Mouse (Mus musculus) gastrocnemius, adult 18-20 months (tissue): Measurements from ENCODE around the gene Gm43720. TPM values are rescaled to one million over a fixed set of nuclear protein-coding genes. Genes with fewer than 3 reads are reported as not detected.
A peak's percentile ranks its signal among the peaks of the same experiment; 100 is the strongest.

Experiments used
- DNase-seq: peaks from one replicate; pipeline ENCODE4 v3.0.0; 2021; ENCODE audit warnings: low spot score
- long read RNA-seq, 2 experiments: library from polyadenylated mRNA; stranded (forward); transcript quantifications; one replicate each; pipeline ENCODE4 v2.0.0; 2021
- total RNA-seq, 2 experiments: library from RNA; stranded (reverse); gene quantifications; 2 replicates each; pipeline ENCODE4 v1.2.3; 2021

The Gm43720 gene
- not detected for total RNA-seq
- long read RNA-seq, experiment 1 = 0 reads
- long read RNA-seq, experiment 2 = 0 reads

GRCm38 (mm10) chr5:138279585-138280424 lies at the start of gene Gm43720, which contains the start of the genes Gpc2 and Stag3:
TSS of gene Gm43720 (minus strand) at chr5:138279958.
TSS of gene Gpc2 (minus strand) at chr5:138280005.
TSS of gene Stag3 (plus strand) at chr5:138280240.
- peak; percentile 63 for DNase-seq

DNA sequence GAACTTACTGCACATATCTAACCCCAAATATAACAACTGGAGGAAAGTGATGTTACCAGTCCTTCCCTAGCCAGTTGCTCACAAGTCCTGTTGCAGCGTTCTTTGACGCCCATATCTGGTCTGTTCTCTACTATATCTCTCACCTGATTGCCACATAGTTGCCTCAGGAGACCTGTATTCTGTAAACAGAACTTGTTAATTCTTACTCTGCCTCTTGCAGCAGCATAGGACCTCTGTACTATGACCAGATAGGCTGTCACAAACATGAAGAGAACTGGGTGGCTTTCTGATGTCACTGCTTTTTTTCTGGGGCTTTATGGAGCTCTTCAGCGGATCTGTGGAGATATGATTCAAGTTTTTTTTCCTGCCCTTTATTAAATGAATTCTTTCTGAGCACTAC lies 33.0 kb upstream of the Gm43720 start:
- DNase-seq = no peak

DNA sequence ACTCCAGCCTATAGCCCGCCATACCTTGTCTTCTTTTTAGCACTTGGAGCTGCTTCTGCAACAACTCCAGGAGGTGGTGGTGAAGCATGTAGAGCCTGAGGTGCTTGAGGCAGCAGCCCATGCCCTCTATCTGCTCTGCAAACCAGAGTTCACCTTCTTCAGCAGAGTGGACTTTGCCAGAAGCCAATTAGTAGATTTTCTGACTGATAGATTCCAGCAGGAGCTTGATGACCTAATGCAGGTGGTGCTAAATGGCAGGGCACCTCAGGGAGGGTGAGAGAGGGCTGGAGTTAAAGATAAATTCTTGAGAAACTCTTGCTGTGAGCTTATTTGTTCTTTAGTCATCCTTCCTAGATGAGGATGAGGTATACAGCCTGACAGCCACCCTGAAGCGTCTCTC lies 19.9 kb upstream of the Gm43720 start:
- DNase-seq = no peak

DNA sequence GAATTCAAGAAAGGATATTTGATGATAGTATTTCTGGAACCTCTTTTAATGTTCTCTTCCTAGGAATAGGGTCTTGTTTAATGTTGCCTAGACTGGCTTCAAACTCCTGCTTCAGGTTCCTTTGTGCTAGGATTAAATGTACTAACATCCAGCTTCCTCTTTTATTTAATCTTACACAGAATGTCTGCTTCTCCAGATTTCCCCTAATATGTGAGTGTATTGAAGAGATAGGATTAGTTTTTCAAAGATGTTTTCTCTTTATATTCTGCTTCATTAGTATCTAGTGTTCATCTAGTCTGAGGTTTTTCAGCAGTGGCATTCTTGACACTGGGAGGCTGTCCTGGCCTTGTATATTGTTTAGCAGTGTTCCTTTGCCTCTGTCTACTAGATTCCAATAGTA lies 14.4 kb upstream of the Gm43720 start:
- DNase-seq = no peak

GRCm38 (mm10) chr5:138291638-138292037 lies 11.9 kb upstream of the Gm43720 start:
- DNase-seq = no peak

GRCm38 (mm10) chr5:138287861-138288260 lies 8.1 kb upstream of the Gm43720 start:
- DNase-seq = no peak

GRCm38 (mm10) chr5:138283540-138283939 lies 3.8 kb upstream of the Gm43720 start:
- no peak for DNase-seq

DNA sequence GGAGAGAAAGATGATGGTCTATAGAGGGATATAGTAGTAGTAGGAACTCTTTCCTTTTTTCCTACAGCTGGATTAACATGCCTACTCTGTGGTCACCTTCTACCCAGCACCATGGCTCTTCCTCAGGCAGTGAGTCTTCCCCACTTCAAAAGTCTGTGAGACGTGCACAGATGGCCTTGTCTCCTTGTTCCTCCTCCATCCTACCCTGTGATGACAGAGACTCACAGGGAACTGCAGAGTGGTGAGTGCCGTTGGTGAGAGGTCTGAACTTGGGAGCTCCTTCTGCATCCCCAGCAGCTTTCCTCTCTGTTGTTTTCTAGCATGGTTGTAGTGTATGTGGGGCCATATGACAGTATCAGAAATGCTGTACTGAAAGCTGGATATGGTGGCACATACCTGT lies 2.0 kb upstream of the Gm43720 start:
- DNase-seq = no peak

DNA sequence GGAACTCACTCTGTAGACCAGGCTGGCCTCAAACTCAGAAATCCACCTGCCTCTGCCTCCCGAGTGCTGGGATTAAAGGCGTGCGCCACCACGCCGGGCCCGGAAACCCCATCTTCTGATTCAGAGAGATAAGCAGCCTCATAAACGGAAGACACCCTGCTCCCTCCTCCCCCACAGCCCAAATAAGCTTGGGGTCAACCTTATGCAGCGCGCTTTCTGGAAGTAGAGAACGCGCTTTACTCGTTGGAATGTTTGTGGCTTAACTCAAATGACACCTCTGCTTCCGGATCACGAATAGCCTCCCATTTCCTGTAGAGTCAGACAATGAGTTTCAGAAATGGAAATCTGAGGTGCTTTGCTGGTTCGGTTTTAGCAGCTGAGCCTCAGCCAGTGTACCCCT lies 1.1 kb upstream of the Gm43720 start:
- no peak for DNase-seq

DNA sequence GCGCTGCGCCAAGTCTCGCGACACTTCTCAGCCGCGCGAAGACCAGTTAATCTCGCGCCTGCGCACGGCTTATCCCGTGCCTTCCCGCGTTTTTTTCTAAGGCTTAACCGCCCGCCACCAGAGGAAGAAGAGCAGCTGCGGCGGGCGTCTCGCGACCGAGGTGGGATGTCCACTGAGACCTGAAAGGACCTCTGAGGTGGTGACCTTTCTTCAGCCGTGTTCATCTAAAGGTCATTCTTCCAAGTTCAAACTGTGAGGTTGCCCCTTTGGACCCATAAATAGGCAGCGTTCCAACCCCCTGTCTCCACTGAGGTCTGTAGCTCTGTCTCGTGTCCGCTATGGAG lies 639 bp upstream of the Gm43720 start:
- DNase-seq = no peak

DNA sequence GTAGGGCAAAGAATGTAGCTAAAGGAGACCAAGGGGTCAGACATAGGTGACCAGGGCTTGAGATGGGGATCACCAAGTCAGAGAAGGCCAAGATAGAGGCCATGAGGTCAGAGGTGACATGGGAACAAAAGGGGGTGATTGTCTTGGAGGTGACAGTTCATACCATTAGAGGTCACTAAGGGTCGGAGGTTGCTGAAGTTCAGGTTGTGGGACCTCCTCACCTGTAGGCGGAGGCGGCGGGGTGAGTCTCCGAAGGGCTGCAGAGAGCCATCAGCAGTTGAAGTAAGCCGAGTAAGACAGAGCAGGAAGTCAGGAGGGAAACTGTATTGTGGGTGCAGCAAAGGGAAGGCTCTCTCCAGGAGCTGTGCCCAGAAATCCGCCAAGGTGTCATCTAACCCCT lies 1.8 kb downstream of the Gm43720 start:
- no peak for DNase-seq

DNA sequence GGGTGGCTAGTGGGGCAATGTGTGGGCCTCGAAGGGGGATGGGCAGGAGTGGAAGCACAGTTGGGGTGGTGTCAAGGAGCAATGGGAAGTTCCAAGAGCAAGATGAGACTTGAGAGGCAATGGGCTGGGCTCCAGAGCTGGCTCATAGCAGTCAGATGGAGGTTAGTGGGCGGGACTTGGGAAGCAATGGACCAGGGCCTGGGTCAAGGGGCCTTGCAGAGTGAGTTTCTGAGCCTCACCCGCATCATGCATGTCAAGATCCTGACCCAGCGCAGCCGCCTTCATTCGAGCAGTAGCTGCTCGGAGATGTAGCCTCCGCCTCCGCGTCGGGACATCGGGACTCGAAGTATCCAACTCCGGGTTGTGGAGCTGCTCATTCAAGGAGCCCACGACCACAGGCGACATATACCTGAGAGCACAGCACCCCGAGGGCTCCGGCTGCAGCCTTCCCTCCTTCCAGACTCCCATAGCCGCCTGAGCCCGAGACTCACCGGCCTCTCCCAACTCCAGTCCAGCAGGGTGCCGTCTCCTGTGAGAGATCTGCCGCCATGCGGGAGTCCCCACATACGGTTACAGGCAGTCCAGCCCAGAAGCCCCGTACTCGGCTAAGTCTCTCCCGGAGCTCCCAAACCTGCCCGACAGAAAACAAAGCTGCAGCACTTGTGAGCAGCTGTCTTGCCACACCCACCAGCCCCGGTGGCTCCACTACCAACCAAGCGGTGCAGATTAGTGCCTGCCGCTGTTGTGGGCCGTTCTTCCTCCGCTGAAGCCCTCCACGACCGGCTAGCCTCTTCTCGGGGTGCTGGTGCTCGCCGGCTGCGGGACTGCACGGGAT lies 4.3 kb downstream of the Gm43720 start:
- DNase-seq = no peak

GRCm38 (mm10) chr5:138274186-138274585 lies 5.6 kb downstream of the Gm43720 start:
- DNase-seq = no peak

- peak; percentile 46 for DNase-seq
Measured at GRCm38 (mm10) chr5:138272409-138272923, 7.3 kb downstream of the Gm43720 start, which contains the start of gene Gal3st4. TSS of gene Gal3st4 (minus strand) at chr5:138272840.

GRCm38 (mm10) chr5:138271232-138271631 lies 8.5 kb downstream of the Gm43720 start:
- no peak for DNase-seq

- DNase-seq = no peak
Measured at GRCm38 (mm10) chr5:138268980-138269379, 10.8 kb downstream of the Gm43720 start.

DNA sequence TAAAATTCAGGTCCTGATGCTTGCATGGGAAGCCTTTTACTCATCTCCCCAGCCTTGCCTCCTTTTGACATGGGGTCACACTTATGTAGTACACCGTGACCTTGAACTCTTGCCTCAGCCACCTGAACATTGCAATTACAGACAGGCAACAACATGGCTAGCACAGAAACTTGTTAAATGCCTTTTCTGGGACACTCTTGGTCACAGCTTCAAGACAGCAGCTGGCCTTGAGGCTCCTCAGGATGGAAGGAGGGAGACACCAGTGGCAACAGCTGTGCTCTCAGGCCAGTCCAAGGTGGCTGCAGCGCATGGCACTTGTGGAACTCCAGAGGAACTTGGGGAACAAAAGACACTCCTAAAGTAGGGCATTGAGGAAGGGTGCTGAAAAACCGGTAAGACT lies 12.6 kb downstream of the Gm43720 start:
- DNase-seq = no peak

- DNase-seq = no peak
Measured at GRCm38 (mm10) chr5:138265712-138266111, 14.0 kb downstream of the Gm43720 start.

- DNase-seq = no peak
Measured at GRCm38 (mm10) chr5:138264207-138264578, 15.6 kb downstream of the Gm43720 start.

GRCm38 (mm10) chr5:138263260-138264206 lies 16.2 kb downstream of the Gm43720 start, which contains the start of gene BC037034:
TSS of gene BC037034 (minus strand) at chr5:138264033.
- peak; percentile 90 for DNase-seq
